Mouse (Mus musculus) liver, embryonic 11.5 days (tissue): Measurements from ENCODE around the gene Capzb. TPM values are rescaled to one million over a fixed set of nuclear protein-coding genes. Genes with fewer than 3 reads are reported as not detected.

ENCODE experiments used
- ATAC-seq: fragments of 200-750 bp; cut with Nextera tagmentation; replicated peaks from 2 replicates; pipeline ENCODE4 v1.8.0; 2017; ENCODE audit warnings: moderate number of reproducible peaks, mild to moderate bottlenecking, moderate TSS enrichment, moderate library complexity; ENCODE audit not compliant: low FRiP score
- DNase-seq: peaks from one replicate; pipeline ENCODE4 v3.0.0-alpha.2; 2017; ENCODE audit warnings: low spot score
- H3K27ac ChIP-seq: fragments of 300-500 bp; sonication (generic); 2 replicates; pipeline ENCODE4 v1.5.1; 2014; ENCODE audit warnings: mild to moderate bottlenecking, low read depth, low read length, control low read depth
- H3K27me3 ChIP-seq: fragments of 300-500 bp; sonication (generic); replicated peaks from 2 replicates; pipeline ENCODE4 v1.6.1; 2014; ENCODE audit warnings: low read length, mixed read lengths; ENCODE audit not compliant: control insufficient read depth, insufficient read depth
- H3K36me3 ChIP-seq: fragments of 300-500 bp; sonication (generic); 2 replicates; pipeline ENCODE4 v1.6.1; 2014; ENCODE audit warnings: mild to moderate bottlenecking, low read length, moderate library complexity, mixed read lengths; ENCODE audit not compliant: control insufficient read depth, insufficient read depth
- H3K4me1 ChIP-seq: fragments of 300-500 bp; sonication (generic); replicated peaks from 2 replicates; pipeline ENCODE4 v1.6.1; 2014; ENCODE audit warnings: low read length, mixed read lengths; ENCODE audit not compliant: control insufficient read depth, insufficient read depth
- H3K4me2 ChIP-seq: fragments of 300-500 bp; sonication (generic); 2 replicates; pipeline ENCODE4 v1.6.1; 2014; ENCODE audit warnings: mild to moderate bottlenecking, control low read depth, moderate library complexity
- H3K4me3 ChIP-seq: fragments of 300-500 bp; sonication (generic); 2 replicates; pipeline ENCODE4 v1.5.1; 2014; ENCODE audit warnings: low read depth, low read length, control low read depth
- H3K9ac ChIP-seq: fragments of 300-500 bp; sonication (generic); 2 replicates; pipeline ENCODE4 v1.6.1; 2014; ENCODE audit warnings: low read depth, low read length, control low read depth
- H3K9me3 ChIP-seq: fragments of 300-500 bp; sonication (generic); 2 replicates; pipeline ENCODE4 v1.6.1; 2016; ENCODE audit warnings: low read length, inconsistent platforms, mixed read lengths; ENCODE audit not compliant: control insufficient read depth
- WGBS: fragments of 180-500 bp; shearing (Covaris S2); extraction: QIAGEN DNeasy Blood & Tissue Kit; methylation state at CpG from one replicate; pipeline ENCODE4 v1.1.7; 2014; 5-methylcytosine and 5-hydroxymethylcytosine counted together
- polyA plus RNA-seq: library from polyadenylated mRNA; unstranded; fragments of >200 nt; fragmentation: Nextera tagmentation; extraction: Ambion mirVana; gene quantifications from 2 replicates; pipeline ENCODE4 v1.2.1, GENCODE M21; 2014

Capzb gene
- polyA plus RNA-seq, 1 experiment from 2014 or later, result 250 TPM

GRCm38 (mm10) chr4:139252051-139252760, 59.5 kb downstream of the Capzb start:
- WGBS, result 55% methylated on average over 22 of the region's 22 CpGs
- Histone ChIP-seq H3K4me1 (peaks cover 26% of the 10 kb centered on the region), H3K4me3 (no peak overlapping the region), H3K27me3 (no peaks in the 10 kb centered on the region), H3K9me3 (no peaks in the 10 kb centered on the region), H3K4me2 (no peak overlapping the region), H3K9ac (no peak overlapping the region), H3K36me3 (peaks cover 7% of the 10 kb centered on the region; the same call in 1 of the 2 replicates), H3K27ac (no peak overlapping the region)
- DNase-seq (peak; percentile 59), ATAC-seq (peak; percentile 40; the same call in 1 of the 2 replicates)

- no peak overlapping the region for H3K9ac ChIP-seq
- H3K4me1 ChIP-seq, result peaks cover 24% of the 10 kb centered on the region
- no peak for DNase-seq
- H3K4me3 ChIP-seq, result no peak overlapping the region
- H3K27ac ChIP-seq, result no peak overlapping the region
- H3K27me3 ChIP-seq, result no peaks in the 10 kb centered on the region
- H3K4me2 ChIP-seq, result no peak overlapping the region
- H3K36me3 ChIP-seq, result peaks cover 11% of the 10 kb centered on the region; the same call in 1 of the 2 replicates
- ATAC-seq, result no peak
- H3K9me3 ChIP-seq, result no peaks in the 10 kb centered on the region
- 90% methylated on average over 9 of the region's 9 CpGs for WGBS
These were observed 60.5 kb downstream of the Capzb start for GRCm38 (mm10) chr4:139253206-139253605.

GRCm38 (mm10) chr4:139256146-139256545, 63.4 kb downstream of the Capzb start:
- Histone ChIP-seq H3K27ac (no peak overlapping the region), H3K27me3 (no peaks in the 10 kb centered on the region), H3K9ac (no peak overlapping the region), H3K4me2 (no peak overlapping the region), H3K4me3 (no peak overlapping the region), H3K36me3 (peaks cover 15% of the 10 kb centered on the region; the same call in 1 of the 2 replicates), H3K4me1 (peaks cover 8% of the 10 kb centered on the region), H3K9me3 (no peaks in the 10 kb centered on the region)
- 82% methylated on average over 4 of the region's 4 CpGs for WGBS
- ATAC-seq (no peak), DNase-seq (no peak)

GRCm38 (mm10) chr4:139256708-139257107, 64.0 kb downstream of the Capzb start:
- 90% methylated on average over 8 of the region's 8 CpGs for WGBS
- Histone ChIP-seq H3K27ac (no peak overlapping the region), H3K27me3 (no peaks in the 10 kb centered on the region), H3K4me1 (peaks cover 2% of the 10 kb centered on the region), H3K9ac (no peak overlapping the region), H3K9me3 (no peaks in the 10 kb centered on the region), H3K36me3 (peaks cover 16% of the 10 kb centered on the region; the same call in 1 of the 2 replicates), H3K4me3 (no peak overlapping the region), H3K4me2 (no peak overlapping the region)
- no peak for ATAC-seq
- DNase-seq, result no peak

- peaks cover 23% of the 10 kb centered on the region; the same call in 1 of the 2 replicates for H3K36me3 ChIP-seq
- H3K9ac ChIP-seq, result no peak overlapping the region
- H3K27ac ChIP-seq, result no peak overlapping the region
- ATAC-seq (no peak), DNase-seq (no peak)
- H3K4me2 ChIP-seq, result no peak overlapping the region
- H3K4me3 ChIP-seq, result no peak overlapping the region
- no peaks in the 10 kb centered on the region for H3K9me3 ChIP-seq
- H3K27me3 ChIP-seq, result no peaks in the 10 kb centered on the region
- WGBS, result 82% methylated on average over 6 of the region's 6 CpGs
- no peaks in the 10 kb centered on the region; the same call in 1 of the 2 replicates for H3K4me1 ChIP-seq
These were observed 66.1 kb downstream of the Capzb start for GRCm38 (mm10) chr4:139258621-139259301.

DNA sequence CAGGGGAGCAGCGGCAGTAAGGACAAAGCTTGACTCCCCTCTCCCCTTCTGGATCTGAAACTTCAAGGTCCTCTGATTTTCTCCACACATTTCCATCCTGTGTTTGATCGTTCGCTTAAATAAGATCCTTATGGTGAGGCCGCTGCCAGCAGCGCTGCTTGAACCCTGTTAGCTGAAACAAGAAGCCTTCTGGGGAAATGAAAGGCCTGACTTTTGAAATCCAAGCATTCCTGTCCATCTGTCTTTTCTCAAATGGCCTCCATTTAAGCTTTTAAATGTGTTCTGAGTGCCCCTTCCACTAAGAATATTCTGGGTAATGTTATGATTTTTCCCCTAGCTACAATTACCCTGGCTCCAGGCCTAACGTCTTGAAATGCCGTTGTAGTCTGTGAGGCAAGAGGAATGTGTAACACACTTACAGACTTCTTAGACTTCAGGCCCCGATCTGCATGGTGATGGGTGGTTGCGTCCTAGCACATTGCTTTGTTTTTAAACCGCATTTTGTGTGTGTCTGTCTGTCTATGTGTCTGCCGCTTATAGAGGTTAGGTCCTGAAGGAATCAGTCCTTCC, 66.7 kb downstream of the Capzb start:
- no peak overlapping the region for H3K4me2 ChIP-seq
- no peak overlapping the region for H3K9ac ChIP-seq
- H3K9me3 ChIP-seq, result no peaks in the 10 kb centered on the region
- DNase-seq (no peak), ATAC-seq (no peak)
- 88% methylated on average over 11 of the region's 11 CpGs for WGBS
- peaks cover 23% of the 10 kb centered on the region; the same call in 1 of the 2 replicates for H3K36me3 ChIP-seq
- no peak overlapping the region for H3K27ac ChIP-seq
- H3K4me1 ChIP-seq, result no peaks in the 10 kb centered on the region; the same call in 1 of the 2 replicates
- no peak overlapping the region for H3K4me3 ChIP-seq
- no peaks in the 10 kb centered on the region for H3K27me3 ChIP-seq

DNA sequence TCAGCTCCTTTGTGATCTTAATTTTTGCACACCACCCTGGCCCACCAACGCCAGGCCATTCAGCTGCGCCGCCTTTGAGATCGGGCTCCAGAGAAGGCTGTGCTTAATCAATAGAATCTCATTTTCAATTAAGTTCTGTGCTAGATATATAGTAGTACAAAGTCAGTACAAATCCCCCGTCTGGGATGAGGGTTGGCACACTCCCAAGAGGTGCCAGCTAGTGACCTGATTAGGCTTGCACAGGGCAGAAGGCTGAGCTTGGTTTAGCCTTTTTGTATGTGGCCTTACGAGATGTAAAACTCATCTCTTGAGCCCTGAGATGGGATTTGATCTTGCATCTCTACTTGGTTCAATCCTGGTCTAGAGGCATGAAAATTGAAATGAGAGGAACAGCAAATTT, 70.3 kb downstream of the Capzb start:
- Histone ChIP-seq H3K27ac (no peak overlapping the region), H3K9me3 (no peaks in the 10 kb centered on the region), H3K4me2 (no peak overlapping the region), H3K27me3 (no peaks in the 10 kb centered on the region), H3K36me3 (peaks cover 17% of the 10 kb centered on the region; the same call in 1 of the 2 replicates), H3K4me3 (no peak overlapping the region), H3K9ac (no peak overlapping the region), H3K4me1 (no peaks in the 10 kb centered on the region; the same call in 1 of the 2 replicates)
- ATAC-seq (no peak), DNase-seq (no peak)
- 93% methylated on average over 6 of the region's 6 CpGs for WGBS

DNA sequence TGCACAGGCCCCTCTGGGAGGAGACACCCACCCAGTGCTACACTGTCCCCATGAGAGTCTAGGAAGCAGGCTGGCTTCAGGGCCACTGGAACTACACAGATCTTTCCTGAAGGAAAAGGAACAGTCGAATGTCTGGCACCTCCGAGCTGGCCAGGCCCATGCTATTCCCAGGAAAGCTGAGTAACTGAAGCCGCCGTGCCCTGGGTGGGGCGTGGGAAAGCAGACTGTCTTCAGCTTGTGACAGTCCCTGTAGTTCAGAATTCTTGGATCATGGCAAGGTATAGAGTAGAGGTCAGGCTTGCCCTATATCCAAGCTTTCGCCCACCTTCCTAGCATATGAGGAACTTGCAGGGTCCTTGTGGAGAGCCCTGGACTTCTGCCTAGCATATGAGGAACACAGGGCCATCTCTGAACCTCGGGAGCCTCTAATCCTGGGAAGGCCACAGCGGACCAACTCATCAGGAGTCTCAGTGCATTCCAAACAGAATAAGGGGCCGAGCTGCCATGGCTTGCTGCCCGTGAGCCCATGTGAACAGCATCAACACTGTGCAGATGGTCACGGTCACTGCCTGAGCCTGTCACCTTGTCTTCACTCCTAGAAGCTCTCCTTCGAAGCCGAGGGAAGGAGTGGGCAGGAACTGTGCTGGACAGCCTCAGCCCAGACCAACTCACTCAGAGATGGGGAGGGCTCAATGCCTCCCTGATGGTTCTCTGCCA, 73.2 kb downstream of the Capzb start:
- 87% methylated on average over 13 of the region's 13 CpGs for WGBS
- Histone ChIP-seq H3K4me2 (no peak overlapping the region), H3K4me3 (no peak overlapping the region), H3K9ac (no peak overlapping the region), H3K4me1 (no peaks in the 10 kb centered on the region), H3K36me3 (peaks cover 11% of the 10 kb centered on the region; the same call in 1 of the 2 replicates), H3K27ac (no peak overlapping the region), H3K27me3 (no peaks in the 10 kb centered on the region), H3K9me3 (no peaks in the 10 kb centered on the region)
- ATAC-seq, result no peak
- no peak for DNase-seq
